Mouse (Mus musculus): ENCODE measurements around the gene Ces2f. TPM values are rescaled to one million over a fixed set of nuclear protein-coding genes. Genes with fewer than 3 reads are reported as not detected.

Ces2f gene
- polyA plus RNA-seq, 1 experiment from 2014 or later, result not detected

DNA sequence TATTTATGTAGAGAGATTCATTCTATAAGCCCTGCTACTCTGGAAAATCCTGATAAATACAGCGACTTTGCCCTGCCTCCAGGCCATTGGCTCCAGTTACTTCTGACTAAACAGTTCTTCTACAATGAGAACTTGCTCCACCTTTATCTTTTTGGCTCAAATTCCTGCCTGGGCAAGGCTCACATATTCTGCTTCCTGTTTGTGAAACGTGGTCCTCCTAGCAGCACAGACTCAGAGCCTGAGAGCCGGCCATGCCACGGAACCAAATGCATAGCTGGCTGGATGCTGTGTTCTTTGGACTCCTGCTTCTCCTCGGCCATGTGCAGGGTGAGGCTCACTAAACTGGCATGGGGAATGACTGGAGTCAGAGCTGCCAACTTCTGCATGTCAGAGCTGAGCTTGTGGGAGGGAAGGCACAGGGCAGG lies 14.4 kb downstream of the Ces2f start, which contains the start of gene Ces2g:
Gene Ces2g (plus strand): TSS at position 182 of the 425 bp plus-strand sequence.
- no peak within 1 kb of the TSS for H3K9ac ChIP-seq (ENCODE audit: low read length)
- no peak for ATAC-seq (ENCODE audit: insufficient read depth, low FRiP score, low TSS enrichment)
- H3K36me3 ChIP-seq (ENCODE audit: control insufficient read depth, insufficient read depth, low read length), result no peaks in the 10 kb centered on the region
- H3K4me2 ChIP-seq (ENCODE audit: low read depth), result no peak within 1 kb of the TSS
- no peaks in the 10 kb centered on the region for H3K4me1 ChIP-seq (ENCODE audit: control insufficient read depth, insufficient read depth, low read length)
- 71% methylated on average over 5 of the region's 5 CpGs for WGBS
- no peak for DNase-seq (ENCODE audit: low spot score)
- no peaks in the 10 kb centered on the region for H3K9me3 ChIP-seq (ENCODE audit: control insufficient read depth, low read length)
- H3K27me3 ChIP-seq (ENCODE audit: control insufficient read depth, insufficient read depth, low read length), result no peaks in the 10 kb centered on the region
- no peak within 1 kb of the TSS for H3K27ac ChIP-seq (ENCODE audit: low read depth, low read length)
- H3K4me3 ChIP-seq (ENCODE audit: low read depth, low read length), result no peak within 1 kb of the TSS

GRCm38 (mm10) chr8:104962229-104962901 lies 15.2 kb downstream of the Ces2f start:
- DNase-seq (ENCODE audit: low spot score) (no peak), ATAC-seq (ENCODE audit: insufficient read depth, low FRiP score, low TSS enrichment) (no peak)
- WGBS, result 75% methylated on average over 8 of the region's 8 CpGs
- H3K27me3 ChIP-seq (ENCODE audit: control insufficient read depth, insufficient read depth, low read length), result no peaks in the 10 kb centered on the region
- no peak overlapping the region for H3K4me3 ChIP-seq (ENCODE audit: low read depth, low read length)
- no peak overlapping the region for H3K4me2 ChIP-seq (ENCODE audit: low read depth)
- H3K27ac ChIP-seq (ENCODE audit: low read depth, low read length), result no peak overlapping the region
- H3K4me1 ChIP-seq (ENCODE audit: control insufficient read depth, insufficient read depth, low read length), result no peaks in the 10 kb centered on the region
- no peaks in the 10 kb centered on the region for H3K36me3 ChIP-seq (ENCODE audit: control insufficient read depth, insufficient read depth, low read length)
- H3K9me3 ChIP-seq (ENCODE audit: control insufficient read depth, low read length), result no peaks in the 10 kb centered on the region
- H3K9ac ChIP-seq (ENCODE audit: low read length), result no peak overlapping the region

- DNase-seq (ENCODE audit: low spot score) (no peak), ATAC-seq (ENCODE audit: insufficient read depth, low FRiP score, low TSS enrichment) (no peak)
- Histone ChIP-seq H3K27ac (ENCODE audit: low read depth, low read length) (no peak overlapping the region), H3K27me3 (ENCODE audit: control insufficient read depth, insufficient read depth, low read length) (no peaks in the 10 kb centered on the region), H3K4me1 (ENCODE audit: control insufficient read depth, insufficient read depth, low read length) (no peaks in the 10 kb centered on the region), H3K9me3 (ENCODE audit: control insufficient read depth, low read length) (no peaks in the 10 kb centered on the region), H3K4me3 (ENCODE audit: low read depth, low read length) (no peak overlapping the region), H3K4me2 (ENCODE audit: low read depth) (no peak overlapping the region), H3K9ac (ENCODE audit: low read length) (no peak overlapping the region), H3K36me3 (ENCODE audit: control insufficient read depth, insufficient read depth, low read length) (no peaks in the 10 kb centered on the region)
- 90% methylated on average over 4 of the region's 4 CpGs for WGBS
Measured at GRCm38 (mm10) chr8:104963375-104963894, 16.3 kb downstream of the Ces2f start.

GRCm38 (mm10) chr8:104984126-104984525 lies 37.0 kb downstream of the Ces2f start:
- H3K9ac ChIP-seq (ENCODE audit: low read length), result no peak overlapping the region
- DNase-seq (ENCODE audit: low spot score) (no peak), ATAC-seq (ENCODE audit: insufficient read depth, low FRiP score, low TSS enrichment) (no peak)
- H3K4me3 ChIP-seq (ENCODE audit: low read depth, low read length), result no peak overlapping the region
- H3K4me2 ChIP-seq (ENCODE audit: low read depth), result no peak overlapping the region
- no peaks in the 10 kb centered on the region for H3K4me1 ChIP-seq (ENCODE audit: control insufficient read depth, insufficient read depth, low read length)
- 93% methylated on average over 5 of the region's 5 CpGs for WGBS
- H3K27ac ChIP-seq (ENCODE audit: low read depth, low read length), result no peak overlapping the region
- H3K36me3 ChIP-seq (ENCODE audit: control insufficient read depth, insufficient read depth, low read length), result no peaks in the 10 kb centered on the region
- no peaks in the 10 kb centered on the region for H3K27me3 ChIP-seq (ENCODE audit: control insufficient read depth, insufficient read depth, low read length)
- no peaks in the 10 kb centered on the region for H3K9me3 ChIP-seq (ENCODE audit: control insufficient read depth, low read length)

DNA sequence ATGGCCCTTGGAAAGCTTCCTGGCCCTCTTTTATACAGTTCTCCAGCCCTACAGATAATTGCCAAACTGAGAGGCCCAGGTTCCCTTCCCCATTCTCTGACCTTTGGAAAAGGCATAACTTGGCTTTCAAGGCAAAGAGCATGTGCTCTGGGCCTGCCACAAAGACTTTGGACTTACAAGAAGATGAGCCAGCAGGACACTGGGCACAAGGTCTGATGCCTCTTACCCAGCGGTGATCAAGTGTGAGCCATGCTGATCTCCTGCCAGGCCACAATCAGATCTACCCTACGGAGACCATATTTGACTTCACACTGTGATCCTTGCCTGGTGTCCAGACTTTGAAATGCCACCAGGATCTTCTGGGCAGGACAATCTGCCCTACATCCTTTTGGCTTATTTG lies 37.8 kb downstream of the Ces2f start:
- Histone ChIP-seq H3K36me3 (ENCODE audit: control insufficient read depth, insufficient read depth, low read length) (no peaks in the 10 kb centered on the region), H3K27ac (ENCODE audit: low read depth, low read length) (no peak overlapping the region), H3K4me1 (ENCODE audit: control insufficient read depth, insufficient read depth, low read length) (no peaks in the 10 kb centered on the region), H3K4me2 (ENCODE audit: low read depth) (no peak overlapping the region), H3K27me3 (ENCODE audit: control insufficient read depth, insufficient read depth, low read length) (no peaks in the 10 kb centered on the region), H3K4me3 (ENCODE audit: low read depth, low read length) (no peak overlapping the region), H3K9me3 (ENCODE audit: control insufficient read depth, low read length) (no peaks in the 10 kb centered on the region), H3K9ac (ENCODE audit: low read length) (no peak overlapping the region)
- WGBS, result 95% methylated on average over 2 of the region's 2 CpGs
- DNase-seq (ENCODE audit: low spot score), result no peak
- no peak for ATAC-seq (ENCODE audit: insufficient read depth, low FRiP score, low TSS enrichment)

- H3K4me3 ChIP-seq (ENCODE audit: low read depth, low read length), result no peak overlapping the region
- no peak overlapping the region for H3K27ac ChIP-seq (ENCODE audit: low read depth, low read length)
- no peaks in the 10 kb centered on the region for H3K9me3 ChIP-seq (ENCODE audit: control insufficient read depth, low read length)
- no peak overlapping the region for H3K4me2 ChIP-seq (ENCODE audit: low read depth)
- DNase-seq (ENCODE audit: low spot score) (no peak), ATAC-seq (ENCODE audit: insufficient read depth, low FRiP score, low TSS enrichment) (no peak)
- 80% methylated on average over 6 of the region's 6 CpGs for WGBS
- H3K36me3 ChIP-seq (ENCODE audit: control insufficient read depth, insufficient read depth, low read length), result no peaks in the 10 kb centered on the region
- H3K27me3 ChIP-seq (ENCODE audit: control insufficient read depth, insufficient read depth, low read length), result no peaks in the 10 kb centered on the region
- no peak overlapping the region for H3K9ac ChIP-seq (ENCODE audit: low read length)
- H3K4me1 ChIP-seq (ENCODE audit: control insufficient read depth, insufficient read depth, low read length), result no peaks in the 10 kb centered on the region
Measured at GRCm38 (mm10) chr8:104998191-104998590, 51.0 kb downstream of the Ces2f start.

- Histone ChIP-seq H3K4me1 (ENCODE audit: control insufficient read depth, insufficient read depth, low read length) (no peaks in the 10 kb centered on the region), H3K4me2 (ENCODE audit: low read depth) (no peak overlapping the region), H3K27ac (ENCODE audit: low read depth, low read length) (no peak overlapping the region), H3K4me3 (ENCODE audit: low read depth, low read length) (no peak overlapping the region), H3K27me3 (ENCODE audit: control insufficient read depth, insufficient read depth, low read length) (no peaks in the 10 kb centered on the region), H3K36me3 (ENCODE audit: control insufficient read depth, insufficient read depth, low read length) (no peaks in the 10 kb centered on the region), H3K9me3 (ENCODE audit: control insufficient read depth, low read length) (no peaks in the 10 kb centered on the region), H3K9ac (ENCODE audit: low read length) (no peak overlapping the region)
- 91% methylated on average over 6 of the region's 6 CpGs for WGBS
- no peak for DNase-seq (ENCODE audit: low spot score)
- ATAC-seq (ENCODE audit: insufficient read depth, low FRiP score, low TSS enrichment), result no peak
Measured at GRCm38 (mm10) chr8:104999183-104999582, 52.0 kb downstream of the Ces2f start.

- Histone ChIP-seq H3K36me3 (ENCODE audit: control insufficient read depth, insufficient read depth, low read length) (no peaks in the 10 kb centered on the region), H3K4me1 (ENCODE audit: control insufficient read depth, insufficient read depth, low read length) (no peaks in the 10 kb centered on the region), H3K4me3 (ENCODE audit: low read depth, low read length) (no peak within 1 kb of the TSS), H3K4me2 (ENCODE audit: low read depth) (no peak within 1 kb of the TSS), H3K27ac (ENCODE audit: low read depth, low read length) (no peak within 1 kb of the TSS), H3K9me3 (ENCODE audit: control insufficient read depth, low read length) (no peaks in the 10 kb centered on the region), H3K27me3 (ENCODE audit: control insufficient read depth, insufficient read depth, low read length) (no peaks in the 10 kb centered on the region), H3K9ac (ENCODE audit: low read length) (no peak within 1 kb of the TSS)
- ATAC-seq (ENCODE audit: insufficient read depth, low FRiP score, low TSS enrichment) (no peak), DNase-seq (ENCODE audit: low spot score) (no peak)
- 83% methylated on average over 7 of the region's 7 CpGs for WGBS
Measured at GRCm38 (mm10) chr8:105000586-105000985, 53.4 kb downstream of the Ces2f start, which contains the start of gene Ces2h. TSS of gene Ces2h (plus strand) at chr8:105000853.
